Mouse (Mus musculus): Measurements from ENCODE around the gene Ppm1g.

- no peak for TF ChIP-seq CTCF (IDR thresholded peaks at IDR 0.05; ENCODE audit: low read depth)
- TF ChIP-seq EP300 (IDR thresholded peaks at IDR 0.05; ENCODE audit: low read depth): no peak
These were observed 34.0 kb upstream of the Ppm1g start for GRCm38 (mm10) chr5:31254452-31254851.

Measured in liver, postnatal 0 days (tissue).